Mouse (Mus musculus) hindbrain, embryonic 12.5 days (tissue): ENCODE data around the gene Dnajc27. TPM values are rescaled to one million over a fixed set of nuclear protein-coding genes. Genes with fewer than 3 reads are reported as not detected.

Experiments
- ATAC-seq: fragments of 200-750 bp; cut with Nextera tagmentation; 2 replicates; pipeline ENCODE4 v1.8.0; 2017; ENCODE audit warnings: moderate TSS enrichment; ENCODE audit not compliant: low FRiP score
- H3K27ac ChIP-seq: fragments of 300-500 bp; sonication (generic); 2 replicates; pipeline ENCODE4 v1.5.1; 2016; ENCODE audit warnings: mild to moderate bottlenecking
- H3K27me3 ChIP-seq: fragments of 300-500 bp; sonication (generic); 2 replicates; pipeline ENCODE4 v1.6.1; 2016; ENCODE audit warnings: mild to moderate bottlenecking
- H3K36me3 ChIP-seq: fragments of 300-500 bp; sonication (generic); 2 replicates; pipeline ENCODE4 v1.6.1; 2016; ENCODE audit warnings: mild to moderate bottlenecking
- H3K4me1 ChIP-seq: fragments of 300-500 bp; sonication (generic); 2 replicates; pipeline ENCODE4 v1.6.1; 2016
- H3K4me2 ChIP-seq: fragments of 300-500 bp; sonication (generic); replicated peaks from 2 replicates; pipeline ENCODE4 v1.6.1; 2016; ENCODE audit warnings: mild to moderate bottlenecking
- H3K4me3 ChIP-seq: fragments of 300-500 bp; sonication (generic); 2 replicates; pipeline ENCODE4 v1.5.1; 2016; ENCODE audit warnings: mild to moderate bottlenecking
- H3K9ac ChIP-seq: fragments of 300-500 bp; sonication (generic); 2 replicates; pipeline ENCODE4 v1.6.1; 2016; ENCODE audit warnings: mild to moderate bottlenecking, moderate library complexity
- H3K9me3 ChIP-seq: fragments of 300-500 bp; sonication (generic); replicated peaks from 2 replicates; pipeline ENCODE4 v1.6.1; 2016; ENCODE audit warnings: mild to moderate bottlenecking
- WGBS: fragments of 180-500 bp; shearing (Covaris S2); methylation state at CpG from one replicate; pipeline ENCODE4 v1.1.7; 2016; 5-methylcytosine and 5-hydroxymethylcytosine counted together
- polyA plus RNA-seq: library from polyadenylated mRNA; unstranded; fragments of >200 nt; fragmentation: Nextera tagmentation; extraction: Ambion mirVana; gene quantifications from 2 replicates; pipeline ENCODE4 v1.2.1, GENCODE M21; 2016

The Dnajc27 gene
- 13.9 and 14.0 TPM in 2 replicates for polyA plus RNA-seq

DNA sequence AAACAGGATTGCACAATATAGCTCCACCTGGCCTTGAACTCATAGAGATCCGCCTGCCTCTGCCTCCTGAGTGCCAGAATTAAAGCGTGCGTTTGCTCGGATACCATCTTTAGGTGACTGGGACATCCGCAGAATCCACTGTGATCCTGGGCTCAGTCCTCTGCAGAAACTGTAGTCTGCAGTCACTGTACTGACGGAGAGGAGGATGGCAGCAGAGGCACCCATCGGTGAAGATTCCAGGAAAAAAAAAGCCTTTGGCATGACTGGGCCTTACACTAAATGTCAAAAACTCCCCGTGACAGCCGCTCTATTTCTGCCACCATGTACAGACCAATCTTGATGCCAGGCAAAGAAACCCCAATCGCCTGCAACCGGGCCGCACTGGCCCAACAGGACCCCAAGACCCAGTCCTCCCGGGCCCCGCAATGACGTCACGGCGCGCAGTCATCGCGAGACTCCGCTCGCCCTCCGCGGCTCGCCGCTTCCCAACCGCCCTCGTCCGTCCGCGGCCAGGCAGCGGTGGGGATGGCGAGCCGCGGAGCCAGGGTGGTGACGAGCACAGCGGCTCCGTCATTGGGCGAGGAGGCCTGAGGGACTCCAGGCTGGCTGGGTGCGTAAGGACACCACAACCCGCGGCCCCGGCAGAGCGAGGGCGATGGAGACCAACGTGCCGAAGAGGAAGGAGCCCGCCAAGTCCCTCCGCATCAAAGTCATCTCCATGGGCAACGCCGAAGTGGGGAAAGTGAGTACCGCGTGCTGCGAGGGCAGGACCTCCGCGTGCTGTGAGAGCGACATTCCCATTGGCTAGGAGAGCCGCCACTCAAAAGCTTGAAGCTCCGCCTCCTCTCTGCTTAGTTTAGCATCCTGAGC is at the start of gene Dnajc27:
Gene Dnajc27, plus strand, starts transcription at position 452 of the 870 bp plus-strand sequence.
- H3K9me3 ChIP-seq: no peaks in the 10 kb centered on the region
- no peaks in the 10 kb centered on the region for H3K27me3 ChIP-seq
- peak within 1 kb of the TSS; percentile 73 for H3K9ac ChIP-seq
- peaks cover 10% of the 10 kb centered on the region for H3K4me1 ChIP-seq
- H3K4me2 ChIP-seq: peak within 1 kb of the TSS; percentile 52
- peak within 1 kb of the TSS; percentile 96 for H3K27ac ChIP-seq
- 5% methylated on average over 58 of the region's 59 CpGs for WGBS
- peak; percentile 98 for ATAC-seq
- H3K4me3 ChIP-seq: peak within 1 kb of the TSS; percentile 52
- H3K36me3 ChIP-seq: peaks cover 17% of the 10 kb centered on the region

- Histone ChIP-seq H3K4me2 (no peak overlapping the region), H3K27me3 (peaks cover 12% of the 10 kb centered on the region), H3K36me3 (no peaks in the 10 kb centered on the region), H3K27ac (no peak overlapping the region), H3K4me3 (no peak overlapping the region), H3K9me3 (no peaks in the 10 kb centered on the region), H3K9ac (no peak overlapping the region), H3K4me1 (peaks cover 21% of the 10 kb centered on the region)
- WGBS: 87% methylated on average over 5 of the region's 5 CpGs
- no peak for ATAC-seq
Observed at GRCm38 (mm10) chr12:4036157-4036556, 46.2 kb upstream of the Dnajc27 start.

GRCm38 (mm10) chr12:4037511-4037910 is 44.9 kb upstream of the Dnajc27 start:
- 22% methylated on average over 5 of the region's 5 CpGs for WGBS
- no peak for ATAC-seq

GRCm38 (mm10) chr12:4038061-4039041 is 44.0 kb upstream of the Dnajc27 start, which contains the start of gene Efr3b:
Efr3b (minus strand) TSS chr12:4038915.
- Histone ChIP-seq H3K27me3 (peaks cover 12% of the 10 kb centered on the region), H3K4me1 (peaks cover 21% of the 10 kb centered on the region), H3K4me3 (peak within 1 kb of the TSS; percentile 90), H3K27ac (peak within 1 kb of the TSS; percentile 82), H3K9ac (peak within 1 kb of the TSS; percentile 73), H3K9me3 (no peaks in the 10 kb centered on the region), H3K36me3 (no peaks in the 10 kb centered on the region), H3K4me2 (peak within 1 kb of the TSS; percentile 66)
- WGBS: under 1% methylated on average over 78 of the region's 78 CpGs
- ATAC-seq: peak; percentile 93

More at GRCm38 (mm10) chr12:4037511-4037910, 44.9 kb upstream of the Dnajc27 start:
- Histone ChIP-seq H3K4me2 (peak overlapping the region; percentile 66), H3K27me3 (peaks cover 12% of the 10 kb centered on the region), H3K9ac (peak overlapping the region; percentile 73), H3K4me3 (peak overlapping the region; percentile 90), H3K4me1 (peaks cover 21% of the 10 kb centered on the region), H3K36me3 (no peaks in the 10 kb centered on the region), H3K27ac (no peak overlapping the region), H3K9me3 (no peaks in the 10 kb centered on the region)

GRCm38 (mm10) chr12:4039046-4039445 is 43.3 kb upstream of the Dnajc27 start:
- Histone ChIP-seq H3K4me1 (peaks cover 21% of the 10 kb centered on the region), H3K27ac (no peak overlapping the region), H3K4me3 (peak overlapping the region; percentile 90), H3K4me2 (peak overlapping the region; percentile 66), H3K36me3 (no peaks in the 10 kb centered on the region), H3K9ac (peak overlapping the region; percentile 73), H3K27me3 (peaks cover 12% of the 10 kb centered on the region), H3K9me3 (no peaks in the 10 kb centered on the region)
- 3% methylated on average over 7 of the region's 13 CpGs for WGBS
- no peak; the same call in none of the 2 replicates for ATAC-seq

- no peak overlapping the region for H3K9ac ChIP-seq
- no peak overlapping the region for H3K27ac ChIP-seq
- no peaks in the 10 kb centered on the region for H3K36me3 ChIP-seq
- 80% methylated on average over 5 of the region's 5 CpGs for WGBS
- H3K4me3 ChIP-seq: no peak overlapping the region
- no peak for ATAC-seq
- no peak overlapping the region for H3K4me2 ChIP-seq
- H3K27me3 ChIP-seq: peaks cover 10% of the 10 kb centered on the region
- H3K4me1 ChIP-seq: peaks cover 10% of the 10 kb centered on the region
- no peaks in the 10 kb centered on the region for H3K9me3 ChIP-seq
Observed at GRCm38 (mm10) chr12:4042411-4042810, 40.0 kb upstream of the Dnajc27 start.

- Histone ChIP-seq H3K4me2 (no peak overlapping the region), H3K9ac (no peak overlapping the region), H3K9me3 (no peaks in the 10 kb centered on the region), H3K27me3 (no peaks in the 10 kb centered on the region), H3K36me3 (no peaks in the 10 kb centered on the region), H3K4me3 (no peak overlapping the region), H3K4me1 (0 out of 2 replicates have a peak, but pooled peaks cover 3% of the 10 kb centered on the region), H3K27ac (no peak overlapping the region)
- WGBS: 85% methylated on average over 1 of the region's 1 CpGs
- ATAC-seq: no peak
Observed at GRCm38 (mm10) chr12:4045992-4046391, 36.4 kb upstream of the Dnajc27 start.

GRCm38 (mm10) chr12:4048031-4048430 is 34.4 kb upstream of the Dnajc27 start:
- Histone ChIP-seq H3K9ac (no peak overlapping the region), H3K27me3 (no peaks in the 10 kb centered on the region), H3K36me3 (no peaks in the 10 kb centered on the region), H3K4me2 (no peak overlapping the region), H3K4me3 (no peak overlapping the region), H3K27ac (no peak overlapping the region), H3K9me3 (no peaks in the 10 kb centered on the region), H3K4me1 (0 out of 2 replicates have a peak, but pooled peaks cover 3% of the 10 kb centered on the region)
- no peak for ATAC-seq
- WGBS: 22% methylated on average over 6 of the region's 6 CpGs

DNA sequence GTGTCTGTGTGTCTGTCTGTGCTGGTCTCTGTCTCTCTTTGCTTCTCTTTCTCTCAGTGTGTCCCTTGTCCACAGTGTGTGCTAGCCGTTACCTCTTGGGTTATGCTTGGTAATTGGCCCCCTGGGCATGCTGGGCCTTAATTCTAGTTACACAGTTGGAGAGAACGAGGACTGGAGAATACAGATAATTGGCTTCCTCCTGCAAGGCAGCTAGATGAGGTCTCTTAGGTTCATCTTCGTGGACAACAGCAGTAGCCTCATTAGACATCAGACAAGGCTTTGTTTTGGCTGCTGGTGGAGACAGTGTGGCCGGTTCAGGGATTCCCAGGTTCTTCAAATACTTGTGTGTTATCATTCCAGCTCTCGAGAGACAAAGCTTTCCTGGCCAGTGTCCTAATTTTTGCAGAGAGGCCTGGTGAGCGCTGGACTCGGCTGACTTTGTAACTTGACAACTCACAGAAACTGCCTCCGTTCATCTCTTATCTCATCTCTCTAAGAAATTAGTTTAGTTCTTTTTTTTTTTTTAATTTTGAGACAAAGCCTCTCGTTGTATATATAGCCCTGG is 31.4 kb upstream of the Dnajc27 start:
- Histone ChIP-seq H3K9ac (no peak overlapping the region), H3K4me3 (no peak overlapping the region), H3K27me3 (no peaks in the 10 kb centered on the region), H3K36me3 (no peaks in the 10 kb centered on the region), H3K4me1 (0 out of 2 replicates have a peak, but pooled peaks cover 3% of the 10 kb centered on the region), H3K4me2 (no peak overlapping the region), H3K9me3 (no peaks in the 10 kb centered on the region), H3K27ac (no peak overlapping the region)
- WGBS: 68% methylated on average over 9 of the region's 9 CpGs
- no peak for ATAC-seq

- WGBS: 89% methylated on average over 3 of the region's 3 CpGs
- no peak overlapping the region for H3K4me2 ChIP-seq
- no peaks in the 10 kb centered on the region for H3K9me3 ChIP-seq
- H3K27me3 ChIP-seq: no peaks in the 10 kb centered on the region
- H3K4me1 ChIP-seq: no peaks in the 10 kb centered on the region
- no peak overlapping the region for H3K9ac ChIP-seq
- H3K4me3 ChIP-seq: no peak overlapping the region
- H3K27ac ChIP-seq: no peak overlapping the region
- ATAC-seq: no peak
- no peaks in the 10 kb centered on the region for H3K36me3 ChIP-seq
Observed at GRCm38 (mm10) chr12:4053643-4054042, 28.7 kb upstream of the Dnajc27 start.

- no peak overlapping the region for H3K4me2 ChIP-seq
- 33% methylated on average over 4 of the region's 4 CpGs for WGBS
- H3K9ac ChIP-seq: no peak overlapping the region
- no peaks in the 10 kb centered on the region for H3K4me1 ChIP-seq
- no peak overlapping the region for H3K4me3 ChIP-seq
- H3K9me3 ChIP-seq: no peaks in the 10 kb centered on the region
- H3K27ac ChIP-seq: no peak overlapping the region
- H3K36me3 ChIP-seq: no peaks in the 10 kb centered on the region
- ATAC-seq: no peak
- H3K27me3 ChIP-seq: no peaks in the 10 kb centered on the region
Observed at GRCm38 (mm10) chr12:4054845-4055244, 27.5 kb upstream of the Dnajc27 start.
